Mouse (Mus musculus) midbrain, embryonic 12.5 days (tissue): ENCODE data around the gene Sox18. TPM values are rescaled to one million over a fixed set of nuclear protein-coding genes. Genes with fewer than 3 reads are reported as not detected.
A peak's percentile ranks its signal among the peaks of the same experiment; 100 is the strongest.

ENCODE experiments used
- ATAC-seq: fragments of 200-750 bp; cut with Nextera tagmentation; 2 replicates; pipeline ENCODE4 v1.8.0; 2017; ENCODE audit warnings: low read depth, moderate TSS enrichment, moderate library complexity; ENCODE audit not compliant: low FRiP score
- H3K27ac ChIP-seq: fragments of 300-500 bp; sonication (generic); replicated peaks from 2 replicates; pipeline ENCODE4 v1.5.1; 2016; ENCODE audit warnings: mild to moderate bottlenecking
- H3K27me3 ChIP-seq: fragments of 300-500 bp; sonication (generic); 2 replicates; pipeline ENCODE4 v1.6.1; 2016; ENCODE audit warnings: mild to moderate bottlenecking
- H3K36me3 ChIP-seq: fragments of 300-500 bp; sonication (generic); 2 replicates; pipeline ENCODE4 v1.6.1; 2016
- H3K4me1 ChIP-seq: fragments of 300-500 bp; sonication (generic); 2 replicates; pipeline ENCODE4 v1.6.1; 2016
- H3K4me2 ChIP-seq: fragments of 300-500 bp; sonication (generic); replicated peaks from 2 replicates; pipeline ENCODE4 v1.6.1; 2016; ENCODE audit warnings: mild to moderate bottlenecking, moderate library complexity
- H3K4me3 ChIP-seq: fragments of 300-500 bp; sonication (generic); 2 replicates; pipeline ENCODE4 v1.5.1; 2016; ENCODE audit warnings: mild to moderate bottlenecking
- H3K9ac ChIP-seq: fragments of 300-500 bp; sonication (generic); replicated peaks from 2 replicates; pipeline ENCODE4 v1.6.1; 2016; ENCODE audit warnings: mild to moderate bottlenecking, moderate library complexity
- H3K9me3 ChIP-seq: fragments of 300-500 bp; sonication (generic); 2 replicates; pipeline ENCODE4 v1.6.1; 2016; ENCODE audit warnings: mild to moderate bottlenecking
- WGBS: fragments of 180-500 bp; shearing (Covaris S2); methylation state at CpG from one replicate; pipeline ENCODE4 v1.1.7; 2016; 5-methylcytosine and 5-hydroxymethylcytosine counted together
- polyA plus RNA-seq: library from polyadenylated mRNA; unstranded; fragments of >200 nt; fragmentation: Nextera tagmentation; extraction: Ambion mirVana; gene quantifications from 2 replicates; pipeline ENCODE4 v1.2.1, GENCODE M21; 2016

Sox18 gene
- polyA plus RNA-seq, 1 experiment from 2014 or later, result 19.3 TPM

- Histone ChIP-seq H3K27me3 (peaks cover 2% of the 10 kb centered on the region; the same call in 1 of the 2 replicates), H3K4me2 (no peak overlapping the region), H3K9me3 (no peaks in the 10 kb centered on the region), H3K4me1 (peaks cover 5% of the 10 kb centered on the region; the same call in 1 of the 2 replicates), H3K36me3 (no peaks in the 10 kb centered on the region), H3K27ac (no peak overlapping the region), H3K4me3 (no peak overlapping the region), H3K9ac (no peak overlapping the region)
- no peak for ATAC-seq
- whole genome bisulfite sequencing, result 86% methylated on average over 3 of the region's 3 CpGs
These were observed 8.7 kb downstream of the Sox18 start for GRCm38 (mm10) chr2:181662620-181663297.

GRCm38 (mm10) chr2:181659609-181660055 is 11.8 kb downstream of the Sox18 start:
- Histone ChIP-seq H3K9ac (0 out of 2 replicates have a peak overlapping the region, but pooled peaks have one; percentile 20), H3K9me3 (no peaks in the 10 kb centered on the region), H3K4me3 (no peak overlapping the region), H3K27me3 (0 out of 2 replicates have a peak, but pooled peaks cover 3% of the 10 kb centered on the region), H3K4me2 (peak overlapping the region; percentile 15; the same call in 1 of the 2 replicates), H3K27ac (no peak overlapping the region), H3K36me3 (peaks cover 27% of the 10 kb centered on the region), H3K4me1 (peaks cover 5% of the 10 kb centered on the region; the same call in 1 of the 2 replicates)
- ATAC-seq, result peak; percentile 56; the same call in 1 of the 2 replicates
- 12% methylated on average over 9 of the region's 9 CpGs for WGBS

GRCm38 (mm10) chr2:181658930-181659555 is 12.4 kb downstream of the Sox18 start:
- 32% methylated on average over 17 of the region's 17 CpGs for WGBS
- no peak overlapping the region for H3K4me3 ChIP-seq
- 0 out of 2 replicates have a peak overlapping the region, but pooled peaks have one; percentile 15 for H3K4me2 ChIP-seq
- ATAC-seq, result peak; percentile 49; the same call in 1 of the 2 replicates
- peaks cover 29% of the 10 kb centered on the region for H3K36me3 ChIP-seq
- H3K4me1 ChIP-seq, result peaks cover 5% of the 10 kb centered on the region; the same call in 1 of the 2 replicates
- 0 out of 2 replicates have a peak, but pooled peaks cover 3% of the 10 kb centered on the region for H3K27me3 ChIP-seq
- H3K27ac ChIP-seq, result no peak overlapping the region
- no peak overlapping the region for H3K9ac ChIP-seq
- H3K9me3 ChIP-seq, result no peaks in the 10 kb centered on the region

GRCm38 (mm10) chr2:181658528-181658927 is 12.9 kb downstream of the Sox18 start:
- no peak overlapping the region for H3K27ac ChIP-seq
- WGBS, result 86% methylated on average over 7 of the region's 7 CpGs
- H3K4me1 ChIP-seq, result peaks cover 5% of the 10 kb centered on the region; the same call in 1 of the 2 replicates
- no peaks in the 10 kb centered on the region for H3K9me3 ChIP-seq
- no peak overlapping the region for H3K4me2 ChIP-seq
- H3K36me3 ChIP-seq, result peaks cover 34% of the 10 kb centered on the region
- no peak overlapping the region for H3K9ac ChIP-seq
- 0 out of 2 replicates have a peak, but pooled peaks cover 3% of the 10 kb centered on the region for H3K27me3 ChIP-seq
- no peak for ATAC-seq
- no peak overlapping the region for H3K4me3 ChIP-seq

GRCm38 (mm10) chr2:181657441-181657840 is 14.0 kb downstream of the Sox18 start:
- H3K4me1 ChIP-seq, result peaks cover 5% of the 10 kb centered on the region; the same call in 1 of the 2 replicates
- H3K9me3 ChIP-seq, result no peaks in the 10 kb centered on the region
- no peak overlapping the region for H3K9ac ChIP-seq
- H3K27me3 ChIP-seq, result 0 out of 2 replicates have a peak, but pooled peaks cover 3% of the 10 kb centered on the region
- WGBS, result 67% methylated on average over 2 of the region's 2 CpGs
- no peak overlapping the region for H3K27ac ChIP-seq
- no peak for ATAC-seq
- no peak overlapping the region for H3K4me2 ChIP-seq
- no peak overlapping the region for H3K4me3 ChIP-seq
- H3K36me3 ChIP-seq, result peaks cover 45% of the 10 kb centered on the region

GRCm38 (mm10) chr2:181656734-181657133 is 14.7 kb downstream of the Sox18 start, which contains the start of gene Gm29797:
Gene Gm29797 (plus strand): TSS chr2:181657034.
- Histone ChIP-seq H3K36me3 (peaks cover 52% of the 10 kb centered on the region), H3K9me3 (no peaks in the 10 kb centered on the region), H3K4me3 (no peak within 1 kb of the TSS), H3K9ac (no peak within 1 kb of the TSS), H3K4me1 (peaks cover 5% of the 10 kb centered on the region; the same call in 1 of the 2 replicates), H3K4me2 (no peak within 1 kb of the TSS), H3K27ac (no peak within 1 kb of the TSS), H3K27me3 (0 out of 2 replicates have a peak, but pooled peaks cover 3% of the 10 kb centered on the region)
- 86% methylated on average over 3 of the region's 3 CpGs for WGBS
- ATAC-seq, result no peak

- Histone ChIP-seq H3K9ac (no peak overlapping the region), H3K4me1 (no peaks in the 10 kb centered on the region), H3K36me3 (peaks cover 84% of the 10 kb centered on the region), H3K27ac (no peak overlapping the region), H3K4me2 (no peak overlapping the region), H3K9me3 (no peaks in the 10 kb centered on the region), H3K27me3 (0 out of 2 replicates have a peak, but pooled peaks cover 3% of the 10 kb centered on the region), H3K4me3 (no peak overlapping the region)
- 89% methylated on average over 1 of the region's 1 CpGs for WGBS
- no peak for ATAC-seq
These were observed 17.9 kb downstream of the Sox18 start for GRCm38 (mm10) chr2:181653523-181653922.

GRCm38 (mm10) chr2:181653065-181653464 is 18.4 kb downstream of the Sox18 start:
- no peak for ATAC-seq
- Histone ChIP-seq H3K4me3 (no peak overlapping the region), H3K36me3 (peaks cover 89% of the 10 kb centered on the region), H3K27ac (no peak overlapping the region), H3K9me3 (no peaks in the 10 kb centered on the region), H3K9ac (no peak overlapping the region), H3K4me1 (no peaks in the 10 kb centered on the region), H3K4me2 (no peak overlapping the region), H3K27me3 (0 out of 2 replicates have a peak, but pooled peaks cover 3% of the 10 kb centered on the region)

GRCm38 (mm10) chr2:181648926-181649325 is 22.5 kb downstream of the Sox18 start:
- Histone ChIP-seq H3K4me1 (no peaks in the 10 kb centered on the region), H3K9ac (no peak overlapping the region), H3K27me3 (no peaks in the 10 kb centered on the region), H3K4me3 (no peak overlapping the region), H3K27ac (no peak overlapping the region), H3K4me2 (no peak overlapping the region), H3K9me3 (no peaks in the 10 kb centered on the region), H3K36me3 (peaks cover 96% of the 10 kb centered on the region)
- WGBS, result 93% methylated on average over 10 of the region's 10 CpGs
- ATAC-seq, result no peak

GRCm38 (mm10) chr2:181646626-181647472 is 24.6 kb downstream of the Sox18 start:
- peaks cover 89% of the 10 kb centered on the region for H3K36me3 ChIP-seq
- H3K27ac ChIP-seq, result no peak overlapping the region
- no peaks in the 10 kb centered on the region for H3K4me1 ChIP-seq
- no peak overlapping the region for H3K4me3 ChIP-seq
- ATAC-seq, result no peak
- H3K27me3 ChIP-seq, result no peaks in the 10 kb centered on the region
- no peak overlapping the region for H3K4me2 ChIP-seq
- H3K9ac ChIP-seq, result no peak overlapping the region
- 98% methylated on average over 6 of the region's 6 CpGs for WGBS
- no peaks in the 10 kb centered on the region for H3K9me3 ChIP-seq

- H3K4me2 ChIP-seq, result no peak overlapping the region
- H3K4me3 ChIP-seq, result no peak overlapping the region
- H3K27me3 ChIP-seq, result no peaks in the 10 kb centered on the region
- H3K9me3 ChIP-seq, result no peaks in the 10 kb centered on the region
- ATAC-seq, result no peak
- no peak overlapping the region for H3K27ac ChIP-seq
- no peaks in the 10 kb centered on the region for H3K4me1 ChIP-seq
- peaks cover 89% of the 10 kb centered on the region for H3K36me3 ChIP-seq
- H3K9ac ChIP-seq, result no peak overlapping the region
- 93% methylated on average over 3 of the region's 3 CpGs for WGBS
These were observed 25.8 kb downstream of the Sox18 start for GRCm38 (mm10) chr2:181645666-181646065.
